ENCODE assay signal across 19 mouse cellular contexts in the genomic region with DNA sequence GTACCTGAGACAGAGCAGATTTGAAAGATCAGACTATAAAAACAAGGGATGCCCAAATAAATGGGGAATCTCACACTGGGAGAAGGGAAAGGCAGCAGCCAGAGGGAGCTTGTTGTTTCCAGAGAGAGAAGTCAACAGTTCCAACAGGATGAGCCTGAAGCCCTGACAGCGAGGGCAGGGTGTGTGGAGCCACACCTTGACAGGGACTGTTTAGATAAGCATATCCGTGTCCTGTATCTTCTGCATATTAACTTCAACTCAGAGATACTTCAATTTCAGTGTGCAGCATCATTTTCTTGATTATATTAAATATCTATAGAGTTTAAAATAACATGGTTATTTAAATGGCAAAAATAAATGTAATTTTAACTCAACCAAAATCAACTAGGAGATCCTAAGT. TPM values are rescaled to one million over a fixed set of nuclear protein-coding genes. Genes with fewer than 3 reads are reported as not detected.
"Had no signal": no experiment of that assay in that cellular context is flagged by ENCODE, and none has a peak within 500 bp of the region (broad histone marks: within the 10 kb centered on the region; RNA-seq: fewer than 3 reads in every experiment).

No protein-coding gene starts in this region.

- DNase-seq: kidney, adult 9 months; kidney, postnatal 36 days; layer of hippocampus, adult 9-11 months; layer of hippocampus, postnatal 36 days; lung, postnatal 14 days; thymus, adult 18-20 months; thymus, postnatal 25 days had no signal

- H3K27ac ChIP-seq: kidney, postnatal 0 days; limb, embryonic 12.5 days; lung, embryonic 15.5 days; midbrain, embryonic 13.5 days; neural tube, embryonic 15.5 days had no signal

- H3K4me1 ChIP-seq: neural tube, embryonic 15.5 days had no signal

- H3K9ac ChIP-seq: limb, embryonic 12.5 days; lung, embryonic 15.5 days; midbrain, embryonic 13.5 days; neural tube, embryonic 15.5 days had no signal

- H3K36me3 ChIP-seq: limb, embryonic 12.5 days; lung, embryonic 15.5 days; neural tube, embryonic 15.5 days had no signal

- H3K9me3 ChIP-seq: limb, embryonic 12.5 days; lung, embryonic 15.5 days; midbrain, embryonic 13.5 days; neural tube, embryonic 15.5 days had no signal

- H3K4me2 ChIP-seq: limb, embryonic 12.5 days; lung, embryonic 15.5 days; midbrain, embryonic 13.5 days; neural tube, embryonic 15.5 days had no signal

- H3K27me3 ChIP-seq: limb, embryonic 12.5 days; lung, embryonic 15.5 days; midbrain, embryonic 13.5 days; neural tube, embryonic 15.5 days had no signal

- ATAC-seq: inflammation-experienced regulatory T-cells, adult 6 months; intestine, postnatal 0 days; midbrain, embryonic 13.5 days had no signal

- H3K4me3 ChIP-seq: limb, embryonic 12.5 days; lung, embryonic 15.5 days; midbrain, embryonic 13.5 days; myocyte; neural tube, embryonic 15.5 days had no signal

RNA-seq across cellular contexts. Expression of gene Hus1b, which starts 13.2 kb away (rescaled TPM):
- polyA plus RNA-seq: intestine, postnatal 0 days; limb, embryonic 12.5 days; lung, embryonic 15.5 days; midbrain, embryonic 13.5 days; myocyte; neural tube, embryonic 11.5 days; neural tube, embryonic 15.5 days had no signal

RNA-seq across cellular contexts. Expression of gene Gm5447, which starts 13.3 kb away (rescaled TPM):
- total RNA-seq: layer of hippocampus, adult 18-20 months; layer of hippocampus, postnatal 36 days had no signal
- polyA plus RNA-seq: inflammation-experienced regulatory T-cells, adult 6 months; intestine, postnatal 0 days; liver, adult 2 months; myocyte; neural tube, embryonic 11.5 days; neural tube, embryonic 15.5 days; spleen, adult 2 months had no signal
